Mouse (Mus musculus) brown adipose tissue, adult 24 weeks (tissue): ENCODE measurements around the gene Gm28053. TPM values are rescaled to one million over a fixed set of nuclear protein-coding genes. Genes with fewer than 3 reads are reported as not detected.

Experiments used
- H3K27ac ChIP-seq: fragments of 200-500 bp; replicated peaks from 2 replicates; pipeline ENCODE4 v1.5.1; 2012; ENCODE audit warnings: low read depth, mild to moderate bottlenecking, low read length
- H3K4me1 ChIP-seq: fragments of 200-500 bp; 2 replicates; pipeline ENCODE4 v1.6.1; 2012; ENCODE audit warnings: low read length, mixed read lengths; ENCODE audit not compliant: control insufficient read depth, insufficient read depth, insufficient read length
- H3K4me3 ChIP-seq: fragments of 200-500 bp; 2 replicates; pipeline ENCODE4 v1.5.1; 2012; ENCODE audit warnings: low read depth, mild to moderate bottlenecking, low read length, moderate library complexity; ENCODE audit not compliant: insufficient read depth
- polyA plus RNA-seq: library from polyadenylated mRNA; stranded (reverse); fragments of >200 nt; gene quantifications from 2 replicates; pipeline ENCODE4 v1.2.4, GENCODE M21; 2012; ENCODE audit not compliant: missing spikeins, insufficient read depth, insufficient read length

The Gm28053 gene
- polyA plus RNA-seq, 1 experiment, result not detected

- H3K27ac ChIP-seq, result no peak overlapping the region
- no peaks in the 10 kb centered on the region for H3K4me1 ChIP-seq
These were observed 69.5 kb downstream of the Gm28053 start for GRCm38 (mm10) chr6:48787867-48788266.

GRCm38 (mm10) chr6:48801897-48802296 is 83.5 kb downstream of the Gm28053 start:
- no peak overlapping the region for H3K27ac ChIP-seq
- H3K4me3 ChIP-seq, result no peak overlapping the region
- no peaks in the 10 kb centered on the region for H3K4me1 ChIP-seq

More at GRCm38 (mm10) chr6:48787867-48788266, 69.5 kb downstream of the Gm28053 start:
- no peak overlapping the region for H3K4me3 ChIP-seq

Other genes starting within 250 kb of the Gm28053 start
- 3.1 and 4.0 TPM in 2 replicates for gene Atp6v0e2, start 181.0 kb upstream of the Gm28053 start, polyA plus RNA-seq
- gene Lrrc61, start 163.8 kb upstream of the Gm28053 start, polyA plus RNA-seq, result 9.1 and 22.4 TPM in 2 replicates
- 260 and 356 TPM in 2 replicates for gene Rarres2, start 145.8 kb upstream of the Gm28053 start, polyA plus RNA-seq
- not detected in 2 replicates for gene Gm45021, start 129.0 kb upstream of the Gm28053 start, polyA plus RNA-seq
- gene Repin1, start 124.7 kb upstream of the Gm28053 start, polyA plus RNA-seq, result 14.1 and 17.4 TPM in 2 replicates
- gene Gm44965, start 124.7 kb upstream of the Gm28053 start, polyA plus RNA-seq, result not detected in 2 replicates
- 1.2 and 2.3 TPM in 2 replicates for gene Zfp775, start 116.5 kb upstream of the Gm28053 start, polyA plus RNA-seq
- gene AI854703, start 91.8 kb upstream of the Gm28053 start, polyA plus RNA-seq, result 2.3 and 2.9 TPM in 2 replicates
- 3.4 and 5.1 TPM in 2 replicates for gene Gimap8, start 71.4 kb upstream of the Gm28053 start, polyA plus RNA-seq
- gene Gimap9, start 42.5 kb upstream of the Gm28053 start, polyA plus RNA-seq, result 2.5 and 5.9 TPM in 2 replicates
- 13.3 and 27.1 TPM in 2 replicates for gene Gimap4, start 34.1 kb upstream of the Gm28053 start, polyA plus RNA-seq
- 27.2 and 40.0 TPM in 2 replicates for gene Gimap6, start 10.4 kb upstream of the Gm28053 start, polyA plus RNA-seq
- not detected in 2 replicates for gene Gimap7, start within 50 bp of the Gm28053 start, polyA plus RNA-seq
- gene Gimap1, start 20.4 kb downstream of the Gm28053 start, polyA plus RNA-seq, result 2.0 and 3.2 TPM in 2 replicates
- 2.2 and 2.5 TPM in 2 replicates for gene Gimap5, start 27.6 kb downstream of the Gm28053 start, polyA plus RNA-seq
- 0.75 and 0.79 TPM in 2 replicates for gene Gimap3, start 52.2 kb downstream of the Gm28053 start, polyA plus RNA-seq
- 6.5 and 13.7 TPM in 2 replicates for gene Tmem176a, start 122.3 kb downstream of the Gm28053 start, polyA plus RNA-seq
- 17.6 and 21.0 TPM in 2 replicates for gene Tmem176b, start 122.9 kb downstream of the Gm28053 start, polyA plus RNA-seq
- not detected in 2 replicates for gene Aoc1, start 154.3 kb downstream of the Gm28053 start, polyA plus RNA-seq
- 0.46 TPM in 1 of 2 replicates, not detected in the other for gene 1600015I10Rik, start 211.3 kb downstream of the Gm28053 start, polyA plus RNA-seq